Mouse (Mus musculus): ENCODE measurements around the gene Tmem270. TPM values are rescaled to one million over a fixed set of nuclear protein-coding genes. Genes with fewer than 3 reads are reported as not detected.

Tmem270 gene
- polyA plus RNA-seq, 1 experiment from 2014 or later, result not detected

DNA sequence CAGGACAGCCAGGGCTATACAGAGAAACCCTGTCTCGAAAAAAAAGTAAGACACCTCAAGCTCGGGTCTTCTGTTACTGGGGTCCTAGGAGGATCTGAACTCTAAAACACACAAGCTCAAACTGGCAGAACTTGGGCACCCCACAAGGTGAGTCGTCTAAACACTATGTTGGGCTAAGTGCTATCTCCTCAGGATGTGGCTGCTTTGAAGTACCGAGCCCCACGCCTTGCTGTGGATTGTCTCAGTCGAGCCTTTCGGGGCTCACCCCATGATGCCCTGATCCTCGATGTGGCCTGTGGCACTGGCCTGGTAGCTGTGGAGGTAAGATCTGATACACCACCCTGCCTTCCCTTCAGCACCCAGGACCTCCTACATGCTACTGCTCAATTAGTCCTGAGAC lies 26.7 kb upstream of the Tmem270 start:
- no peaks in the 10 kb centered on the region for H3K27me3 ChIP-seq (ENCODE audit: control insufficient read depth, insufficient read depth, low read length)
- H3K36me3 ChIP-seq (ENCODE audit: control insufficient read depth, insufficient read depth, low read length), result no peaks in the 10 kb centered on the region
- H3K4me3 ChIP-seq (replicated peaks; ENCODE audit: low read depth, low read length), result no peak overlapping the region
- H3K4me2 ChIP-seq (ENCODE audit: low read length), result no peak overlapping the region
- 98% methylated on average over 8 of the region's 8 CpGs for WGBS
- no peaks in the 10 kb centered on the region for H3K9me3 ChIP-seq (ENCODE audit: control insufficient read depth, low read length)
- DNase-seq, result no peak
- no peak overlapping the region for H3K9ac ChIP-seq (replicated peaks; ENCODE audit: low read length)
- no peak overlapping the region for H3K27ac ChIP-seq (replicated peaks; ENCODE audit: low read depth, low read length)
- no peak for ATAC-seq (ENCODE audit: low FRiP score, low TSS enrichment)
- H3K4me1 ChIP-seq (ENCODE audit: control insufficient read depth, insufficient read depth, low read length), result no peaks in the 10 kb centered on the region; the same call in 1 of the 2 replicates

DNA sequence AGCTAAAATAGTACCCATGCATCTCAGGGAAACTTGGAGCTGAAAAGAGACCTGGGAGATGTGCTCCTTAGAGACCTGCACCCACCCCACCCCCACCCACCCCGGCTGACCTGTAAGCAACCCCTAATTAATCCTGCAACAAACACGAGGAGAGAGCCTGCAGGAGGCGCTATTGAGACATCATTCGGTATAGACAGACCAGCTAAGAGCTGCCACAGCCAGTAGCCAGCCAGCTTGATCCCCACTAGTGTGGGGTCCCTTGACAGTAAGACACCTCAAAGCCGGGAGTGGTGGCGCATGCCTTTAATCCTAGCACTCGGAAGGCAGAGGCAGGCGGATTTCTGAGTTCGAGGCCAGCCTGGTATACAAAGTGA lies 26.4 kb upstream of the Tmem270 start:
- no peak overlapping the region for H3K27ac ChIP-seq (replicated peaks; ENCODE audit: low read depth, low read length)
- H3K27me3 ChIP-seq (ENCODE audit: control insufficient read depth, insufficient read depth, low read length), result no peaks in the 10 kb centered on the region

DNA sequence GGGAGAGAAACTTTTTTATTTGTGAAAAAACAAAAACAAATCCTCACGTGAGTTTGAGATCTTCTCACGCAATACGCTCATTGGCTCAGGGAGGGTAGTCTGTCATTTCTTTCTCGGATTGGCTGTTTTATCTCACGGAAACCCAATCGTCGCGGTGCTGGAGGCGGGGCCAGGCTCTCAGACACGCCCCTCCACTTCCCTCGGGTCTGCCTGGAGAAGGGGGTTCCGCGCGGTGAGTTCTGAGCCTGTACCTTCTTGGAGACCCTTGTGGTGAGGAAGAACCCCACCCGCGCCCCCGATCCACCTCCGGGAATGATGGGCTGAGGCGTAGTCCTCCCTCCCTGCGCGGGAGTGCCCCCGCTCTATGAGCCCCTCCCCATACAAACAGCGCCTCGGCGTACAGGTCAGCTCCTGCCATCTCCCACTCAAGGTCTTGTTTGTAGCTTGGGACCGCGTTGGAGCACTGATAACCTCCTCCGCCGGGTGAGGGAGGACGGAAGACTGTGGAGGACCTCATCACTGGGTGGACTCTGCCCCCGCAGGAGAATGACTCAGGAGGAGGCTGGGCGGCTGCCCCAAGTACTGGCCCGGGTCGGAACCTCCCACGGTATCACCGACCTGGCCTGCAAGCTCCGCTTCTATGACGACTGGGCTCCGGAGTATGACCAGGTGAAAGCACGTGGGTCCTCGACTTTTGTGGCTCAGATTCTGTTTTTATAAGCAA lies 25.8 kb upstream of the Tmem270 start, which contains the start of gene Mettl27:
Gene Mettl27 (plus strand): TSS at position 190 of the 724 bp plus-strand sequence.
- H3K9ac ChIP-seq (replicated peaks; ENCODE audit: low read length), result peak within 1 kb of the TSS; percentile 67
- no peaks in the 10 kb centered on the region for H3K9me3 ChIP-seq (ENCODE audit: control insufficient read depth, low read length)
- no peaks in the 10 kb centered on the region for H3K27me3 ChIP-seq (ENCODE audit: control insufficient read depth, insufficient read depth, low read length)
- DNase-seq (peak; percentile 92), ATAC-seq (ENCODE audit: low FRiP score, low TSS enrichment) (peak; percentile 92)
- peak within 1 kb of the TSS; percentile 45; the same call in 1 of the 2 replicates for H3K27ac ChIP-seq (replicated peaks; ENCODE audit: low read depth, low read length)
- H3K4me2 ChIP-seq (ENCODE audit: low read length), result peak within 1 kb of the TSS; percentile 95
- H3K4me1 ChIP-seq (ENCODE audit: control insufficient read depth, insufficient read depth, low read length), result no peaks in the 10 kb centered on the region; the same call in 1 of the 2 replicates
- peak within 1 kb of the TSS; percentile 61 for H3K4me3 ChIP-seq (replicated peaks; ENCODE audit: low read depth, low read length)
- under 1% methylated on average over 41 of the region's 41 CpGs for WGBS
- H3K36me3 ChIP-seq (ENCODE audit: control insufficient read depth, insufficient read depth, low read length), result no peaks in the 10 kb centered on the region

More for the DNA sequence above, 26.4 kb upstream of the Tmem270 start:
- Histone ChIP-seq H3K4me3 (replicated peaks; ENCODE audit: low read depth, low read length) (peak overlapping the region; percentile 61), H3K36me3 (ENCODE audit: control insufficient read depth, insufficient read depth, low read length) (no peaks in the 10 kb centered on the region), H3K9me3 (ENCODE audit: control insufficient read depth, low read length) (no peaks in the 10 kb centered on the region), H3K4me1 (ENCODE audit: control insufficient read depth, insufficient read depth, low read length) (no peaks in the 10 kb centered on the region; the same call in 1 of the 2 replicates), H3K4me2 (ENCODE audit: low read length) (peak overlapping the region; percentile 95), H3K9ac (replicated peaks; ENCODE audit: low read length) (peak overlapping the region; percentile 67; the same call in 1 of the 2 replicates)
- DNase-seq, result peak; percentile 66
- WGBS, result 50% methylated on average over 9 of the region's 9 CpGs
- ATAC-seq (ENCODE audit: low FRiP score, low TSS enrichment), result no peak

DNA sequence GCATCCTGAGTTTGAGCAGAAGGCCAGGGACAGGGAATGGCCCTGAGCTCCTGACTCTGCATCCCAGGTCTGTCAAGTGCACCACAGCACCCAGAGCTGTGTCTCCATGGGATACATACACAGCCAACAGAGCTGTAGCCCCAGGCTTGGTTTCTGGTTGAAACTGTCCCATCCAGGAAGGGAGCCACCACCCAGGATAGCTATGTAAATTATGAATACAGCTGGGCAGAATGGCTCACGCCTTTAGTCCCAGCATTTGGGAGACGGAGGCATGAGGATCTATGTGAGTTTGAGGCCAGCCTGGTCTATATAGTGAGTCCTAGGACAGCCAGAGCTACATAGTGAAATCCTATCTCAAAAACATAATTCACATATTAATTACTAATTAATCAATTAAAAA lies 23.5 kb upstream of the Tmem270 start:
- no peaks in the 10 kb centered on the region for H3K9me3 ChIP-seq (ENCODE audit: control insufficient read depth, low read length)
- H3K27me3 ChIP-seq (ENCODE audit: control insufficient read depth, insufficient read depth, low read length), result no peaks in the 10 kb centered on the region
- H3K27ac ChIP-seq (replicated peaks; ENCODE audit: low read depth, low read length), result no peak overlapping the region
- H3K4me1 ChIP-seq (ENCODE audit: control insufficient read depth, insufficient read depth, low read length), result no peaks in the 10 kb centered on the region; the same call in 1 of the 2 replicates
- no peak overlapping the region for H3K9ac ChIP-seq (replicated peaks; ENCODE audit: low read length)
- WGBS, result 92% methylated on average over 2 of the region's 2 CpGs
- H3K4me2 ChIP-seq (ENCODE audit: low read length), result no peak overlapping the region
- no peak overlapping the region for H3K4me3 ChIP-seq (replicated peaks; ENCODE audit: low read depth, low read length)
- no peak for DNase-seq
- no peak for ATAC-seq (ENCODE audit: low FRiP score, low TSS enrichment)
- H3K36me3 ChIP-seq (ENCODE audit: control insufficient read depth, insufficient read depth, low read length), result no peaks in the 10 kb centered on the region

DNA sequence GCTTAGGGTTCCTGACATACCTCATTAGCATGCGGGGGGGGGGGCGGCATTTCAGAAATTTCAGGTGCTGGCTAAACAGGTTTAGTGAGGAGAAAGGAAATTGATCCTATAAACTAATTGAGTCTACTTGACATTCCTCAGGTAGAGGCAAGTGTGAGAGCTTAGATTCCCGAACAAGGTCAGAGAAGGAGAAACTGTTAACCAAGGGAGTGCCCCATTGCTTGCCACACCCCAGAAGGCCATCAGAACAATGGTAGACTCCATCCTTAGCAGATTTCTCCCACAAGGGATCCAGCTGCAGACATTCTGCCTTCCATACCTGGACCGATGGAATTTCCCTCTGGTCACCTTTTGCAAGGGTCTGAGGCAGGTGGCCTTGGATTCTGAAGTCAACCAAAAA lies 20.2 kb upstream of the Tmem270 start:
- H3K4me3 ChIP-seq (replicated peaks; ENCODE audit: low read depth, low read length), result no peak overlapping the region
- no peaks in the 10 kb centered on the region for H3K36me3 ChIP-seq (ENCODE audit: control insufficient read depth, insufficient read depth, low read length)
- H3K4me2 ChIP-seq (ENCODE audit: low read length), result no peak overlapping the region
- no peaks in the 10 kb centered on the region for H3K9me3 ChIP-seq (ENCODE audit: control insufficient read depth, low read length)
- ATAC-seq (ENCODE audit: low FRiP score, low TSS enrichment) (no peak), DNase-seq (no peak)
- no peak overlapping the region for H3K9ac ChIP-seq (replicated peaks; ENCODE audit: low read length)
- WGBS, result 90% methylated on average over 4 of the region's 4 CpGs
- no peak overlapping the region for H3K27ac ChIP-seq (replicated peaks; ENCODE audit: low read depth, low read length)
- no peaks in the 10 kb centered on the region for H3K4me1 ChIP-seq (ENCODE audit: control insufficient read depth, insufficient read depth, low read length)
- no peaks in the 10 kb centered on the region for H3K27me3 ChIP-seq (ENCODE audit: control insufficient read depth, insufficient read depth, low read length)

DNA sequence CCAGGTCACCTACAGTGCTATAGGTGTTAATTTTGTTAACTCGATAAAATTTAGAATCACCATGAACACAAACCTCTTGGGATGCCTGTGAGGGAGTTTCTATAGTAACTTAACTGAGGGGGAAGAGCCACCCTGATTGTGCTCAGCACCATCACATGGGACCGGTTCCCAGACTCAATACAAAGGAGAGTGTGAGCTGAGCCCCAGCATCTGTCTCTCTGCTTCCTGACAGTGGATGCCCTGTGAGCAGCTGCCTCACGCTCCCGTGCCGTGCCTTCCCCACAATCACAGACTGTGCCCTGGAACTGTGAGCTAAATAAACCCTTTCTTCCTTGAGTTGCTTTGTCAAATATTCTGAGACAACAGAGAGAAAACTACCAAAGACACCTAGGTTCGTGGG lies 16.6 kb upstream of the Tmem270 start:
- no peak overlapping the region for H3K4me2 ChIP-seq (ENCODE audit: low read length)
- no peaks in the 10 kb centered on the region for H3K27me3 ChIP-seq (ENCODE audit: control insufficient read depth, insufficient read depth, low read length)
- no peak overlapping the region for H3K4me3 ChIP-seq (replicated peaks; ENCODE audit: low read depth, low read length)
- no peaks in the 10 kb centered on the region for H3K36me3 ChIP-seq (ENCODE audit: control insufficient read depth, insufficient read depth, low read length)
- WGBS, result 67% methylated on average over 6 of the region's 6 CpGs
- no peaks in the 10 kb centered on the region for H3K4me1 ChIP-seq (ENCODE audit: control insufficient read depth, insufficient read depth, low read length)
- ATAC-seq (ENCODE audit: low FRiP score, low TSS enrichment) (no peak), DNase-seq (no peak)
- H3K9me3 ChIP-seq (ENCODE audit: control insufficient read depth, low read length), result no peaks in the 10 kb centered on the region
- no peak overlapping the region for H3K27ac ChIP-seq (replicated peaks; ENCODE audit: low read depth, low read length)
- H3K9ac ChIP-seq (replicated peaks; ENCODE audit: low read length), result no peak overlapping the region

DNA sequence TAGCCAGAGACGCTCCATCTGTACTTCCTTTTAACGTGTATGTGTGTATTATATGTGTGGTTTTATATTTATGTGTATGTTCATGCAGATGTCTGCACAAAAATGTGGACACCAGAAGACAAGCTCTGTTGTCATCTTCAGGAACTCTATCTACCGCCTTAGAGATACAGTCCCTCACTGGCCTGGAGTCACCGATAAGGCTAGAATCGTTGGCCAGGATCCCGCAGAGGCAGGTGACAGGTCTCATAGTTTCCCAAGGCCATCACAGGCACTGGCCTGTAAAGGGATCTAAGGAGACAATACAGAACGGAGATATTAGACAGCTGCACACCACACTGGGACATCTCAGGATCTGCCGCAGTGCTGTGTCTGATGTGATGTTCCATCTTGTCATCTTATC lies 14.6 kb upstream of the Tmem270 start:
- DNase-seq (no peak), ATAC-seq (ENCODE audit: low FRiP score, low TSS enrichment) (no peak)
- no peak overlapping the region for H3K4me3 ChIP-seq (replicated peaks; ENCODE audit: low read depth, low read length)
- no peaks in the 10 kb centered on the region for H3K9me3 ChIP-seq (ENCODE audit: control insufficient read depth, low read length)
- no peak overlapping the region for H3K9ac ChIP-seq (replicated peaks; ENCODE audit: low read length)
- no peaks in the 10 kb centered on the region for H3K36me3 ChIP-seq (ENCODE audit: control insufficient read depth, insufficient read depth, low read length)
- no peak overlapping the region for H3K27ac ChIP-seq (replicated peaks; ENCODE audit: low read depth, low read length)
- WGBS, result 92% methylated on average over 8 of the region's 8 CpGs
- H3K4me1 ChIP-seq (ENCODE audit: control insufficient read depth, insufficient read depth, low read length), result no peaks in the 10 kb centered on the region
- no peaks in the 10 kb centered on the region for H3K27me3 ChIP-seq (ENCODE audit: control insufficient read depth, insufficient read depth, low read length)
- no peak overlapping the region for H3K4me2 ChIP-seq (ENCODE audit: low read length)

DNA sequence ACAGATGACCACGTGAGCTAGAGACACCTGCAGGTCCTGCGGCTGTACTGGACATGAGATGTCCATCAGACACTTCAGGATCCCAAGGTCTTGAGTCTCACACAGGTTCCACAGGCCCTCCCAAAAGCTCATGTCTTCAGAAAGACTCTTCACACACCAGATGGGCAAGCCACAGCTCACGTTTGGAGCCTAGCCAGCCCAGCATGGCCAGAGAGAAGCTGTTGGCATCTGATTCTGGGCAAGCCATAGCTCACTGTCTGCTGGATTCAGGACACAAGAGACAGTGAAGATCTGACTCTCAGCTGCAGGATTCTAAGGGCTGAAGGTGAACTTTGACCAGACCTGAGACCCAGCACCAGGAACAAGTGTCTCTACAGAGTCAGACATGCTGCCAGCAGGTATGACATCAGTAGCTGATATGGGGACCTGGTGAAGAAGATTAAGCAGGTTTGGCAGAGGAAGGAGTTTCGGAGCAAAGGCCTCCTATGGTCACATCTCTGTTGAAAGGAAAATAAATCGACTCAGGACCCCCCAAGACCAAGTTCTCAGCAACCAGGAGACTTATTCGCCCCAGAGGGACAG lies 13.7 kb upstream of the Tmem270 start:
- Histone ChIP-seq H3K27ac (replicated peaks; ENCODE audit: low read depth, low read length) (no peak overlapping the region), H3K4me1 (ENCODE audit: control insufficient read depth, insufficient read depth, low read length) (no peaks in the 10 kb centered on the region), H3K4me3 (replicated peaks; ENCODE audit: low read depth, low read length) (no peak overlapping the region), H3K9me3 (ENCODE audit: control insufficient read depth, low read length) (no peaks in the 10 kb centered on the region), H3K27me3 (ENCODE audit: control insufficient read depth, insufficient read depth, low read length) (no peaks in the 10 kb centered on the region), H3K36me3 (ENCODE audit: control insufficient read depth, insufficient read depth, low read length) (no peaks in the 10 kb centered on the region), H3K9ac (replicated peaks; ENCODE audit: low read length) (no peak overlapping the region), H3K4me2 (ENCODE audit: low read length) (no peak overlapping the region)
- DNase-seq (no peak), ATAC-seq (ENCODE audit: low FRiP score, low TSS enrichment) (no peak)
- 77% methylated on average over 6 of the region's 6 CpGs for WGBS

DNA sequence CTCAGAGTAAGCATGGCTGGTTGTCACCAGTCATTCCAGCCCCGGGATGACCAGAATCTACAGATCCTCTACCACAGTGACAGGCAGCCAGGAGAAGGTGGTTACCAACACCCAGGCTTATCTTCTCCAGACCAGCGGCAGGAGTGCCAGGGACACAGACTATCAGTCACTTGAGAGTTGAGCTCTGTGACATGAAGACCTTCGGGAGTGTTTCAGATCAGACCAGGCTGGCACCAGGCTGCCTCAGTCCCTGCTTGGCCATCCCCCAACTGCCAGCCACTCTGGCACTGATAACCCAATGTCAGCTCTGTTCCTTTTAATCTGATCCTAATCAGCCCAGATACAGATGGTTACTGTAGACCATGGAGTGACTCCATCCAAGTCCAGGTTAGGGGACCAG lies 12.6 kb upstream of the Tmem270 start:
- Histone ChIP-seq H3K4me1 (ENCODE audit: control insufficient read depth, insufficient read depth, low read length) (no peaks in the 10 kb centered on the region), H3K27me3 (ENCODE audit: control insufficient read depth, insufficient read depth, low read length) (no peaks in the 10 kb centered on the region), H3K9ac (replicated peaks; ENCODE audit: low read length) (no peak overlapping the region), H3K36me3 (ENCODE audit: control insufficient read depth, insufficient read depth, low read length) (no peaks in the 10 kb centered on the region), H3K4me3 (replicated peaks; ENCODE audit: low read depth, low read length) (no peak overlapping the region), H3K4me2 (ENCODE audit: low read length) (no peak overlapping the region), H3K27ac (replicated peaks; ENCODE audit: low read depth, low read length) (no peak overlapping the region), H3K9me3 (ENCODE audit: control insufficient read depth, low read length) (no peaks in the 10 kb centered on the region)
- 97% methylated on average over 3 of the region's 3 CpGs for WGBS
- DNase-seq (no peak), ATAC-seq (ENCODE audit: low FRiP score, low TSS enrichment) (no peak)

All from midbrain, embryonic 14.5 days (tissue).